In the genomic region with DNA sequence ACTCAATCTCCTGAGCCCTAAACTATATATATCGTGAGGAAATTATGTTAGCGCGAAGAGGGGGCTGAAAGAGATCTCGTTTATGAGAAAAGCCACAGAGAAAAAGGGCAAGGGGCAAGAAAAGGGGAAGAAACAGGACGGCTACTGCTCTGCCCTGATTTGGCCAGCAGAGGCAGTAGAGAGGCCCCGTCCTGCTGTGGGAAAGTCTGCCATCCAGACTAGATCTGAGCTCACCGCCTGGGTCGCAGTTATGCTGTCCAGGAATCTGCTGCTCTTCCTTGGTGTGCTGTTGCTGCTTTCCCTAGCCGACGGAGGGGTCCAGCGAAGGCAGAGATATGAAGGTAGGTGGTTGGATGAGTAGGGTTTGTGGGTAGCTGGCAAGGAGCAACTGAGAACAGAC, we compare ENCODE assay signal across 9 mouse cellular contexts. TPM values are rescaled to one million over a fixed set of nuclear protein-coding genes. Genes with fewer than 3 reads are reported as not detected.
DNase-seq lines count a peak whose midpoint lies in the region; ATAC-seq and TF ChIP-seq lines count a peak whose summit lies in the region.
"Had no signal": no experiment of that assay in that cellular context is flagged by ENCODE, and none has a peak within 500 bp of the region (broad histone marks: within the 10 kb centered on the region; RNA-seq: fewer than 3 reads in every experiment).

Gene Wfdc10, plus strand, starts transcription at position 189 of the 400 bp plus-strand sequence.

- intact Hi-C loops in left cerebral cortex, postnatal 4 days (cut with DNase I) = no loop called here
- intact Hi-C loops in left cerebral cortex, postnatal 36 days (cut with DNase I) = no loop called here
- intact Hi-C loops in heart, postnatal 36 days (cut with DNase I) = no loop called here

- peak; percentile 59 for TF ChIP-seq CTCF in cerebellum, adult 2 months (IDR thresholded peaks at IDR 0.05; ENCODE audit: borderline replicate concordance, insufficient read depth, low read depth, low read length)

- no peak within 1 kb of the TSS for H3K27ac ChIP-seq in cerebellum, adult 2 months (ENCODE audit: insufficient read depth, low read length)

- no peak for TF ChIP-seq POLR2A in cerebellum, adult 2 months (IDR thresholded peaks at IDR 0.05; ENCODE audit: borderline replicate concordance, insufficient read depth, low read length)

- H3K4me3 ChIP-seq in cerebellum, adult 2 months (replicated peaks; ENCODE audit: insufficient read depth, low read depth, low read length) = no peak within 1 kb of the TSS

- no peaks in the 10 kb centered on the region for H3K4me1 ChIP-seq in cerebellum, adult 2 months (ENCODE audit: control insufficient read depth, insufficient read depth, low read length)

- WGBS in cerebellum, adult 2 months = 13% methylated on average over 11 of the region's 11 CpGs

- ATAC-seq in cerebellum, adult (ENCODE audit: insufficient number of reproducible peaks, low FRiP score, low TSS enrichment) = no peak

- no peaks in the 10 kb centered on the region for H3K27me3 ChIP-seq in cerebellum, adult 2 months (ENCODE audit: control insufficient read depth, insufficient read depth, low read length)

- peak; percentile 12 for DNase-seq in cerebellum, adult 11 months
- DNase-seq in left cerebral cortex, postnatal 4 days = peak; percentile 58
- DNase-seq in left cerebral cortex, postnatal 36 days (ENCODE audit: low spot score in 2 of 2) = no peak
- DNase-seq in cerebellum, adult 2 months = peak in 1 of 2 experiments; percentile 13
- peak; percentile 15 to 48 for DNase-seq in heart, postnatal 36 days
- peak; percentile 67 for DNase-seq in lung, postnatal 14 days
- DNase-seq in spleen, postnatal 4 days (ENCODE audit: low spot score in 2 of 2) = peak; percentile 49 to 82

RNA-seq across cellular contexts. Expression of gene Wfdc10, which starts in this region (rescaled TPM):
- total RNA-seq in left cerebral cortex, postnatal 4 days (2021) = not detected
- total RNA-seq in left cerebral cortex, postnatal 36 days (2021) = not detected
- not detected in 2 replicates for polyA plus RNA-seq in cerebellum, adult 2 months (2012; rRNA removed)
- not detected for total RNA-seq in heart, postnatal 36 days (2021)
- polyA plus RNA-seq: C2C12 had no signal

Comparison
In these comparisons a context has a peak if more than half of its experiments do, and no peak if none do; other contexts are left out.
1. Peak in DNase-seq in left cerebral cortex, postnatal 4 days; RNA of the gene not detected or under 1 TPM.
2. Peak in DNase-seq in heart, postnatal 36 days; RNA of the gene not detected or under 1 TPM.
3. DNase-seq: peak in cerebellum, adult 11 months (single experiment), lung, postnatal 14 days (single experiment) and spleen, postnatal 4 days (2 of 2); none in left cerebral cortex, postnatal 36 days (0 of 2).